Mouse (Mus musculus): ENCODE measurements around the gene Mrpl53. TPM values are rescaled to one million over a fixed set of nuclear protein-coding genes. Genes with fewer than 3 reads are reported as not detected.

The Mrpl53 gene
- polyA plus RNA-seq, 1 experiment from 2014 or later: 122 TPM

DNA sequence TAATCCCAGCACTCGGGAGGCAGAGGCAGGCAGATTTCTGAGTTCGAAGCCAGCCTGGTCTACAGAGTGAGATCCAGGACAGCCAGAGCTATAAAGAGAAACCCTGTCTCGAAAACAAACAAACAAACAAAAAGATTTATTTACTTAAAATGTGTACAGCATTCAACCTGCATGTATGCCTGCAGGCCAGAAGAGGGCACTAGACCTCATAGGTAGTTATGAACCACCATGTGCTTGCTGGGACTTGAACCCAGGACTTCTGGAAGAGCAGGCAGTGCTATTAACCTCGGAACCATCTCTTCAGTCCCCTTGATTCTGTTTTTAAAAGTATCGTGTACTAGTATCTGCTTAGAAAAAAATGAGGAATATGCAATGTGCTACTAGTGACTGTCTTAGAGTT is 18.6 kb downstream of the Mrpl53 start:
- peaks cover 21% of the 10 kb centered on the region for H3K4me1 ChIP-seq (replicated peaks; ENCODE audit: control insufficient read depth, insufficient read depth, low read length)
- no peaks in the 10 kb centered on the region for H3K36me3 ChIP-seq (ENCODE audit: control insufficient read depth, insufficient read depth)
- H3K4me3 ChIP-seq (replicated peaks; ENCODE audit: low read length): no peak overlapping the region
- no peak for ATAC-seq
- H3K9ac ChIP-seq (replicated peaks; ENCODE audit: low read depth, low read length): no peak overlapping the region
- no peaks in the 10 kb centered on the region for H3K27me3 ChIP-seq (replicated peaks; ENCODE audit: control insufficient read depth, insufficient read depth, low read length)
- no peak overlapping the region for H3K27ac ChIP-seq (ENCODE audit: low read length)
- H3K9me3 ChIP-seq (ENCODE audit: control insufficient read depth, low read length): no peaks in the 10 kb centered on the region
- H3K4me2 ChIP-seq (ENCODE audit: low read length): no peak overlapping the region
- WGBS: 91% methylated on average over 5 of the region's 5 CpGs

DNA sequence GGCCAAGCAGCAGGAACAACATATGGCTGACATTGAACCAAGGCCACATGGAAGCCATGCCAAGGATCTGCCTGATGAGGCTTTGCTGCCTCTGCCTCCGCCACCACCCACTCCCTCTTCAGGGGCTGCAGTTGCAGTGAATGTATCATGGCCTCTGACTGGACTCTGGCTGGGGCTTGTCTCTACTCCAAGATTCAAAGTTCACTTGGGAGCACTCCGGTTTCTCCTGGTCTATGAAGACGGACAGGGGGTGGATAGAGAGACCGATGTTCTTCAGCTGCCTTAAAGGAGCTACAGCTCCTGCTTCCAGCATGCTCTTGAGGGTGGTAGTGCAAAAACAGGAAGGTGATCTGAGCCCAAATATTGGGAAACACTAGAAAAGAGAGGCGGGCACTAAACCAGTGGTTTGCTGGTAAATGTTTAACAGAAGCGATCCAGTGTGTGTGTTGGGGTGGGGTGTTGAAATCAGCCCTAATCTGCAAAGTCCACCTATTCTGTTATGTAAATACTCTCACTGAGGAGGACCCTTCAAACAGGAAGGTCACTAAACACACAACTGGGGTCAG is 22.7 kb downstream of the Mrpl53 start:
- 86% methylated on average over 6 of the region's 6 CpGs for WGBS
- no peak for ATAC-seq
- no peak overlapping the region for H3K9ac ChIP-seq (replicated peaks; ENCODE audit: low read depth, low read length)
- H3K27ac ChIP-seq (ENCODE audit: low read length): no peak overlapping the region
- H3K4me2 ChIP-seq (ENCODE audit: low read length): no peak overlapping the region
- H3K27me3 ChIP-seq (replicated peaks; ENCODE audit: control insufficient read depth, insufficient read depth, low read length): peaks cover 12% of the 10 kb centered on the region
- H3K36me3 ChIP-seq (ENCODE audit: control insufficient read depth, insufficient read depth): no peaks in the 10 kb centered on the region
- no peak overlapping the region for H3K4me3 ChIP-seq (replicated peaks; ENCODE audit: low read length)
- peaks cover 5% of the 10 kb centered on the region; the same call in 1 of the 2 replicates for H3K4me1 ChIP-seq (replicated peaks; ENCODE audit: control insufficient read depth, insufficient read depth, low read length)
- no peaks in the 10 kb centered on the region for H3K9me3 ChIP-seq (ENCODE audit: control insufficient read depth, low read length)

DNA sequence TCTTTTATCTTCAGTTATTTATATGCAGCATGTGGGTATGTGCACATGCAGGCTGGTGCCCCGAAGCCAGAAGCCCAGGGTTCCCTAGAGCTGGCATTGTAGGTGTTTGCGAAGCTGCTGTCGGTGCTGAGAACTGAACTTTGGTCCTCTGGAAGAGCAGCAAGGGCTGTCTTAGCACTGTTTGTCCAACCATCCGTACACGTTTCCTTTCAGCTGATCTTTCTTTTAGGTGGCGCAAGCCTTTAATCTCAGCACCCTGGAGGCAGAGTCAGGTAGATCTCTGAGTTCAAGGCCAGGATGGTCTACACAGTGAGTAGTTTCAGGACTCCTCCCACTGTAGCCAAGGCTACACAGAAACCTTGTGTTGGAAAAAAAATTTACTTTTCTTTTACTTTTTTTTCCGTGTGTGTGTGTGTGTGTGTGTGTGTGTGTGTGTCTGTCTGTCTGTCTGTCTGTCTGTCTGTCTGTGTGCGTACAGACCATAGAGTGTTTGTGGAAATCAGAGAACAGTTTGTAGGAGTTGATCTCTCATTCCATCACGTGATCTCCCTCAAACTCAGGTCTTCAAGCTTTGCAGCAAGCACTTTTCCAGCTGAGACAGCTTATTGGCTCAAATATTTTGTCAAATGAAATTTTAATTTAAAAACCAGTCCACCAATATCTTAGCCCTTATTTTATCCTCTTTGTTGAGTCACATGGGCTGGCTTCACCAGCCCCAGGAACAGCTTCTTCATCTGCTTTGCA is 23.5 kb downstream of the Mrpl53 start:
- no peak for ATAC-seq
- 86% methylated on average over 9 of the region's 9 CpGs for WGBS
- H3K4me2 ChIP-seq (ENCODE audit: low read length): no peak overlapping the region
- peaks cover 12% of the 10 kb centered on the region for H3K4me1 ChIP-seq (replicated peaks; ENCODE audit: control insufficient read depth, insufficient read depth, low read length)
- peaks cover 14% of the 10 kb centered on the region for H3K27me3 ChIP-seq (replicated peaks; ENCODE audit: control insufficient read depth, insufficient read depth, low read length)
- H3K9me3 ChIP-seq (ENCODE audit: control insufficient read depth, low read length): no peaks in the 10 kb centered on the region
- H3K4me3 ChIP-seq (replicated peaks; ENCODE audit: low read length): no peak overlapping the region
- no peak overlapping the region for H3K27ac ChIP-seq (ENCODE audit: low read length)
- no peak overlapping the region for H3K9ac ChIP-seq (replicated peaks; ENCODE audit: low read depth, low read length)
- H3K36me3 ChIP-seq (ENCODE audit: control insufficient read depth, insufficient read depth): no peaks in the 10 kb centered on the region

DNA sequence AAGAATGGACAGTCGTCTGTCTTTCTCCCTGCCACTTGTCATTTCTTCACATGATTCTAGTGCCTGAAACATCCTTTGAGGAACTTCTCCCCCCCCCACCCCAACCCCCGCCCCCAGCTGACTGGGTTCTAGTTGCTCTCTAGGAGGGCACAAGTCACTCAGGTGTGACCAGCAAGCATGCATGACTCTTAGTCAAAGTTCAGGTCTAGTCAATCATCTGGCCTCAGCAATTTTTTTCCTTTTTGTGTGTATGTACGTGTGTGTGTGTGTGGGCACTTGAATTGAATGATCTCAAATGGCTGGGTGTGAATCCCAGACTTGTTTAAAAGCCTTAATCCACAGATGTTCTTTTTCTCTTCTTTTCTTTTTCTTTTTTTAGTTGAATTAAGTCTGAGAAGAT is 25.4 kb downstream of the Mrpl53 start:
- H3K4me3 ChIP-seq (replicated peaks; ENCODE audit: low read length): no peak overlapping the region
- H3K27ac ChIP-seq (ENCODE audit: low read length): no peak overlapping the region
- H3K36me3 ChIP-seq (ENCODE audit: control insufficient read depth, insufficient read depth): no peaks in the 10 kb centered on the region
- WGBS: 63% methylated on average over 3 of the region's 3 CpGs
- ATAC-seq: no peak
- no peaks in the 10 kb centered on the region for H3K9me3 ChIP-seq (ENCODE audit: control insufficient read depth, low read length)
- H3K27me3 ChIP-seq (replicated peaks; ENCODE audit: control insufficient read depth, insufficient read depth, low read length): peaks cover 16% of the 10 kb centered on the region
- no peak overlapping the region for H3K4me2 ChIP-seq (ENCODE audit: low read length)
- no peak overlapping the region for H3K9ac ChIP-seq (replicated peaks; ENCODE audit: low read depth, low read length)
- peaks cover 21% of the 10 kb centered on the region for H3K4me1 ChIP-seq (replicated peaks; ENCODE audit: control insufficient read depth, insufficient read depth, low read length)

DNA sequence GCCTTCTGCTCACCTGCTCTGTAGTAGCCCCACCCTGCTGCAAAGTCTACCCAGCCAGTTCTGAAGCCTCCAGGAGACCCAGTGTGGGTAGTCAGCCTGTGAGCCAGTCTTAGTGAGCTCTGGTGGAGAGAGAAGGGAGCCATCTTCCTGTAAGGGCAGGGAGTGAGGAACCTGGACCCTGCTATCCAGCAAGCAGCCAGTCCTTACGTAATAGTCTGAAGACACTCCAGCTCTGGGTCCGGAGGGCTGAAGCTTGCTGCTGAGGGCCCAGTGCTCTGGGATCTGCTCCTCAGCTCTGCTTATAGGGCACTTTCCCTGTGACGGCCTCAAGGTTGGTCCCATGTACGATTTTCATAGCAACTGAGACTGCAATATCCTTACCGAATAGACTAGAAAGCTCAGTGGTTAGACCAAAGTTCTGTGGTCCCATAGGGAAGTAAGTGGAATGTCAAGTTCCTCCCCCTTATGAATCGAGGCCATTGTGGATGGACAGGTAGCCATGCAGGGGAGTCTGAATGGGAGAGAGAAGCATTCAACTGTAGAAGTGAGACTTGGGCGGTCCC is 26.2 kb downstream of the Mrpl53 start, which contains the start of gene Rtkn:
Gene Rtkn (plus strand): TSS at position 513 of the 563 bp plus-strand sequence.
- H3K27ac ChIP-seq (ENCODE audit: low read length): no peak within 1 kb of the TSS

DNA sequence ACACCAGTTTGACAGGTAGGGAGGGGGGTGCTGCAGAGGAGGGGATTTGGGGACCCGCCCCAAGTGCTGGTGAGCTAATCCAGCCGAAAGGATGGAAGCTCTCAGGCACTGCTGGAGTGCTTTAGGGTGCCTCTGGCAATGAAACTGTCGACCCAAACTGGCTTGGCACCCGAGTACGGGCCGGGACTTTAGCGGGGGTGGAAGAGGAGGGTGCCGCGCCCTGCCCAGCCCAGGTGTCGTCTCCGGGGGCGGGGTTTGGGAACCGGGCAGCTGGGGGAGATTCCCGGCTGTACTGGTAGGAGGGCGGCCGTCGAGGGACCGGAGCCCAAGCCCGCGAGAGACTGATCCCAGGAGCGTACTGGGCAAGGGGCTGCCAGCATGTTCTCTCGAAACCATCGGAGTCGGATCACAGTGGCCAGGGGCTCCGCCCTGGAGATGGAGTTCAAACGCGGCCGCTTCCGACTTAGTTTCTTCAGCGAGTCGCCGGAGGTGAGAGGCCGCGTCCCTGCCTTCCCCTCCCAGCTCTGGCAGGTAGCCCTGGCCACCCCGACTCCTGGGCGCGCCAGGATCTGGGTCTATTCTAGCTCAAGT is 26.8 kb downstream of the Mrpl53 start:
- Histone ChIP-seq H3K27ac (ENCODE audit: low read length) (no peak overlapping the region), H3K4me2 (ENCODE audit: low read length) (peak overlapping the region; percentile 28), H3K4me3 (replicated peaks; ENCODE audit: low read length) (peak overlapping the region; percentile 19; the same call in 1 of the 2 replicates), H3K36me3 (ENCODE audit: control insufficient read depth, insufficient read depth) (no peaks in the 10 kb centered on the region), H3K9ac (replicated peaks; ENCODE audit: low read depth, low read length) (peak overlapping the region; percentile 22; the same call in 1 of the 2 replicates), H3K9me3 (ENCODE audit: control insufficient read depth, low read length) (no peaks in the 10 kb centered on the region), H3K27me3 (replicated peaks; ENCODE audit: control insufficient read depth, insufficient read depth, low read length) (peaks cover 16% of the 10 kb centered on the region), H3K4me1 (replicated peaks; ENCODE audit: control insufficient read depth, insufficient read depth, low read length) (peaks cover 21% of the 10 kb centered on the region)
- 7% methylated on average over 37 of the region's 37 CpGs for WGBS
- no peak for ATAC-seq

More for the DNA sequence above, 26.2 kb downstream of the Mrpl53 start, which contains the start of gene Rtkn:
- H3K4me1 ChIP-seq (replicated peaks; ENCODE audit: control insufficient read depth, insufficient read depth, low read length): peaks cover 21% of the 10 kb centered on the region
- H3K4me3 ChIP-seq (replicated peaks; ENCODE audit: low read length): peak within 1 kb of the TSS; percentile 19; the same call in 1 of the 2 replicates
- peak within 1 kb of the TSS; percentile 28 for H3K4me2 ChIP-seq (ENCODE audit: low read length)
- 59% methylated on average over 7 of the region's 7 CpGs for WGBS
- H3K9me3 ChIP-seq (ENCODE audit: control insufficient read depth, low read length): no peaks in the 10 kb centered on the region
- H3K36me3 ChIP-seq (ENCODE audit: control insufficient read depth, insufficient read depth): no peaks in the 10 kb centered on the region
- ATAC-seq: no peak
- peaks cover 16% of the 10 kb centered on the region for H3K27me3 ChIP-seq (replicated peaks; ENCODE audit: control insufficient read depth, insufficient read depth, low read length)
- H3K9ac ChIP-seq (replicated peaks; ENCODE audit: low read depth, low read length): peak within 1 kb of the TSS; percentile 22; the same call in 1 of the 2 replicates

DNA sequence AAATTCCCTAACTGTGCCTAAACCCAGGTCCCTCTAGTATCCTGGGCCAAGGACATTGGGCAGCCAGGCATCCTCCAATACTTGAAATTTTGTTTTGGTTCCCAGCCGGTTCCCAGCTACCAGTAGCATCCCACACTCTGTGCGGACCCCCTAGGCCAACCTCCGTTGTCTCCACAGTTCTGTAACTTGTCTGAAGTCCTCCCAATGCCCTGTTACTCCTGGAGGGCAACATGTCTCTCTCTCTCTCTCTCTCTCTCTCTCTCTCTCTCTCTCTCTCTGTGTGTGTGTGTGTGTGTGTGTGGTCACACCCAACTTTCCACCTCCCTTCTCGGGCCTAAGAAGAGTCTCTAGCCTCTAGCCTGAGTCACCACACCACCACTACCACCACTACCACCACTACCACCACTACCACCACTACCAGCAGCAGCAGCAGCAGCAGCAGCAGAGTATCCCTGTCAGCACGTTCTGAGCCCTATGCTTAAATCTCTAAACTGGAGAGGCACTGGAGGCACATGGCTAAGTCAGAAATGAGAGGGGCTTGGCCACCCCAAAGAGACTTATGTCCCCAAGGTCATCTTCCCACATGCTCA is 27.5 kb downstream of the Mrpl53 start:
- peak overlapping the region; percentile 55 for H3K4me2 ChIP-seq (ENCODE audit: low read length)
- no peak overlapping the region for H3K27ac ChIP-seq (ENCODE audit: low read length)
- no peaks in the 10 kb centered on the region for H3K9me3 ChIP-seq (ENCODE audit: control insufficient read depth, low read length)
- peaks cover 16% of the 10 kb centered on the region for H3K27me3 ChIP-seq (replicated peaks; ENCODE audit: control insufficient read depth, insufficient read depth, low read length)
- no peak for ATAC-seq
- H3K4me1 ChIP-seq (replicated peaks; ENCODE audit: control insufficient read depth, insufficient read depth, low read length): peaks cover 21% of the 10 kb centered on the region
- 25% methylated on average over 5 of the region's 5 CpGs for WGBS
- no peaks in the 10 kb centered on the region for H3K36me3 ChIP-seq (ENCODE audit: control insufficient read depth, insufficient read depth)
- H3K9ac ChIP-seq (replicated peaks; ENCODE audit: low read depth, low read length): no peak overlapping the region; the same call in 1 of the 2 replicates
- H3K4me3 ChIP-seq (replicated peaks; ENCODE audit: low read length): no peak overlapping the region; the same call in 1 of the 2 replicates

DNA sequence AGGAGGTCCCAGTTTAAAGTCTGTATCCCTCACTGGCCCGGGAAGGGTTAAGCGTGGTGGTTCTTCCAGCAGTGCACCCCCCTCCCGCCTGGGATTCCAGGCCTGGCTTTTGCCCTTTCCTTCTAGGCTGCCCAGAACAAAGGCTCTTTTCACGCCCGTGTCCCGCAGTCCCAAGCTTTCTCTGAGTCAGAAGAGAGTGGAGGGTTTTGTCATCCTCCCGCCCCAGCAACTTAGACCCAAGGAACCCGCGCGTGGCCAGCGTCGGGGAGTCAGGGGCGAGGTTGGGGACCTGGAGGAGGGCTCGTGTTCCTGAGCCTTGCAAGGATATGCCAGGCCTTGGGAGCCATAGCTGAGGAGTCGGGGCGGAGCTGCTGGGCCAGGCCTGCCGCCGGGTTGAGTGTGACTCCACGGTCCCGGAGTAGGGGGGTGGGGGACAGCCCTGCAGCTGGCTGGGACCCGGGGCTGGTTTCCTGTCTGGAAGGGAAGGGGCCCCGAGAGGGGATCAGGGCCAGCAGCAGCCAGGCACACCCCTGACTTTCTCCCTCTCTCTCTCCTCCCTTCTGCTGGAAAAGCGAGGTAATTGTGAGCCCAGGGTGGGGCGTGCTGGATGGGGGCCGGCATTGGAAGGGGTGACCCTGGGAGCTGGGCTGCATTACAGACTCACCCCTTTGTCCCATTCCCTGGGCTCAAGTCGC is 28.2 kb downstream of the Mrpl53 start:
- Histone ChIP-seq H3K9ac (replicated peaks; ENCODE audit: low read depth, low read length) (peak overlapping the region; percentile 62), H3K4me1 (replicated peaks; ENCODE audit: control insufficient read depth, insufficient read depth, low read length) (peaks cover 24% of the 10 kb centered on the region), H3K27ac (ENCODE audit: low read length) (peak overlapping the region; percentile 76), H3K36me3 (ENCODE audit: control insufficient read depth, insufficient read depth) (no peaks in the 10 kb centered on the region), H3K4me3 (replicated peaks; ENCODE audit: low read length) (peak overlapping the region; percentile 39), H3K27me3 (replicated peaks; ENCODE audit: control insufficient read depth, insufficient read depth, low read length) (peaks cover 16% of the 10 kb centered on the region), H3K4me2 (ENCODE audit: low read length) (peak overlapping the region; percentile 55), H3K9me3 (ENCODE audit: control insufficient read depth, low read length) (no peaks in the 10 kb centered on the region)
- peak; percentile 66 for ATAC-seq
- 2% methylated on average over 24 of the region's 26 CpGs for WGBS

Data from forebrain, embryonic 16.5 days (tissue).